Mouse (Mus musculus): Measurements from ENCODE around the gene Itpa.

GRCm38 (mm10) chr2:130653760-130654159 lies 13.7 kb upstream of the Itpa start:
- TF ChIP-seq CTCF (IDR thresholded peaks at IDR 0.05; ENCODE audit: extremely low read depth, insufficient read depth, low read length) (no peak), POLR2A (IDR thresholded peaks at IDR 0.05; ENCODE audit: extremely low read depth, insufficient read depth, low read length) (no peak)
